Mouse (Mus musculus) E14TG2a.4 (cell line): Measurements from ENCODE around the gene Cebpg.
A peak's percentile ranks its signal among the peaks of the same experiment; 100 is the strongest.

ENCODE experiments used
- H3K27me3 ChIP-seq: 2 replicates; pipeline ENCODE4 v1.6.1; 2014; ENCODE audit warnings: low read length, control low read depth; ENCODE audit not compliant: insufficient read depth
- H3K36me3 ChIP-seq: 2 replicates; pipeline ENCODE4 v1.6.1; 2014; ENCODE audit warnings: low read length, control low read depth; ENCODE audit not compliant: insufficient read depth
- H3K4me1 ChIP-seq: replicated peaks from 2 replicates; pipeline ENCODE4 v1.6.1; 2014; ENCODE audit warnings: low read depth, low read length, control low read depth
- H3K4me3 ChIP-seq: replicated peaks from 2 replicates; pipeline ENCODE4 v1.5.1; 2014; ENCODE audit warnings: mild to moderate bottlenecking, low read length
- H3K9me3 ChIP-seq: 2 replicates; pipeline ENCODE4 v1.6.1; 2014; ENCODE audit warnings: low read length, control low read depth
- CTCF ChIP-seq: conservative IDR thresholded peaks from 2 replicates; pipeline ENCODE4 v1.5.1; 2014; ENCODE audit warnings: low read length
- NANOG ChIP-seq: IDR thresholded peaks from 2 replicates; pipeline ENCODE4 v1.6.1; 2014; ENCODE audit warnings: borderline replicate concordance, low read length, mixed read lengths
- POU5F1 ChIP-seq: IDR thresholded peaks from 2 replicates; pipeline ENCODE4 v1.6.1; 2014; ENCODE audit warnings: low read length, borderline replicate concordance

Gene Cebpg

DNA sequence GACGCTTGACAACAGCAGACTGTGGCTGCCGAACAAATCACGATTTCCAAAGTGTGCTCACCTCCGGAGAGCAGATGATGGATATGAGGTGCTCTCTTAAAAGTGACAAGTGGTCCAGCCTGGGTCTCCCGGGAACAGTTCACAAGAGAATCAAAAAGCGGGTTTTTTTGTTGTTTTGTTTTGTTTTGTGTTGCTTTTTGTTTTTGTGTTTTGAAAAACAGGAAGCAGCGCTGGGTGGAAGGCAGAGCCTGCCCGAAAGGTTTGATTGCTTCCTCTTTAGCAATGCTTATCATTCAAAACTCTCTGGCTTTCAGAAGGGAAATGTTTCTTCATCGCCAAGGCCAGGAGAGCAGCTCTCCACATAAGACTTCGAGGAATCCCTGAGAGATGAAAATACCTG is 626 bp upstream of the Cebpg start:
- Histone ChIP-seq H3K27me3 (no peaks in the 10 kb centered on the region), H3K9me3 (peaks cover 10% of the 10 kb centered on the region), H3K36me3 (peaks cover 7% of the 10 kb centered on the region; the same call in 1 of the 2 replicates), H3K4me1 (peaks cover 28% of the 10 kb centered on the region), H3K4me3 (peak overlapping the region; percentile 89)
- TF ChIP-seq CTCF (no peak), NANOG (no peak), POU5F1 (no peak)

GRCm38 (mm10) chr7:35055619-35056435 is 546 bp downstream of the Cebpg start:
- H3K4me3 ChIP-seq, result peak overlapping the region; percentile 89
- H3K4me1 ChIP-seq, result peaks cover 36% of the 10 kb centered on the region
- H3K36me3 ChIP-seq, result peaks cover 10% of the 10 kb centered on the region
- peaks cover 10% of the 10 kb centered on the region for H3K9me3 ChIP-seq
- TF ChIP-seq NANOG, result no peak
- no peaks in the 10 kb centered on the region for H3K27me3 ChIP-seq

GRCm38 (mm10) chr7:35054977-35055618 is 1.3 kb downstream of the Cebpg start:
- Histone ChIP-seq H3K4me3 (peak overlapping the region; percentile 89), H3K36me3 (peaks cover 18% of the 10 kb centered on the region), H3K4me1 (peaks cover 44% of the 10 kb centered on the region), H3K27me3 (no peaks in the 10 kb centered on the region), H3K9me3 (peaks cover 7% of the 10 kb centered on the region)
- no peak for TF ChIP-seq NANOG
- TF ChIP-seq CTCF, result no peak
- no peak for TF ChIP-seq POU5F1

DNA sequence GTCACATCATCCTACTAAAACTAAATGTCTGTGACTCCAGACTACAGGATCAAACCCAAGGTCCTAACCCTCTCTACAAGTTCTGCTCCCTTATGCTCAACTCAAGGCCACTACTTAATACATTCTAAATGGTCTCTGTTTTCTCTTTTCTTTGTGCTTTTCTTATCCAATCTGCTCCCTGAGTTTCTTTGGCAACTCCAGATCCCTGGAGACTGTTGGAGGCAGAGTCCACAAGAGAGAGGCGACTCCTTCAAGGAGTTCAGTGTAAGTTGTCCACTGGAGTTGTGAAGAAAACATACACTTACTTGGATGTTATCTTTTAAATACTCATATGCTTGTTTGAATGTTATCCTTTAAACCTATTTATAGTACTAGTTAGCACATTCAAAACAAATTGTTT is 2.1 kb downstream of the Cebpg start:
- H3K27me3 ChIP-seq, result no peaks in the 10 kb centered on the region
- TF ChIP-seq CTCF (no peak), NANOG (no peak), POU5F1 (no peak)
- peaks cover 26% of the 10 kb centered on the region for H3K36me3 ChIP-seq
- H3K4me1 ChIP-seq, result peaks cover 47% of the 10 kb centered on the region
- H3K4me3 ChIP-seq, result peak overlapping the region; percentile 89; the same call in 1 of the 2 replicates
- no peaks in the 10 kb centered on the region for H3K9me3 ChIP-seq

- Histone ChIP-seq H3K9me3 (no peaks in the 10 kb centered on the region), H3K27me3 (no peaks in the 10 kb centered on the region), H3K4me1 (peaks cover 47% of the 10 kb centered on the region), H3K36me3 (peaks cover 34% of the 10 kb centered on the region), H3K4me3 (no peak overlapping the region)
- no peak for TF ChIP-seq POU5F1
- TF ChIP-seq CTCF, result no peak
- no peak for TF ChIP-seq NANOG
Observed at GRCm38 (mm10) chr7:35053161-35053560, 3.2 kb downstream of the Cebpg start.

DNA sequence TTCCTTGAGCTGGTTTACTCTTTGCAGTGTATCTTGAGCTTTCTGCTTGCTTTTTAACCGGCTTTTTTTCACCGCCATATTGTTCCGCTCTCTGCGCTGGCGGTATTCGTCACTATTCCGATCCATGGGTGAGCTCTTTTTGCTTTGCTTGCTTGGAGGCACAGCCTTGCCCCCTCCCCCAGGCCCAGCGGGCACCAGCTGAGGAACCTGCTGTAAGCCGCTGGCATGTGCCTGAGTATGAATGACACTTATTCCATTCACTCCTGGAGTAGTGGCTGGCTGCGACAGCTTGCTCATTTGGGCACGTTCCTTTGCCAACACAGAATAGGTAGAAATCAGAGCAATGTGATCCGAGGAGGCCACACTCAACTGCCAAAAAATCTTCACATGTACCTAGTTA is 5.8 kb downstream of the Cebpg start:
- no peaks in the 10 kb centered on the region for H3K27me3 ChIP-seq
- no peak overlapping the region for H3K4me3 ChIP-seq
- H3K9me3 ChIP-seq, result no peaks in the 10 kb centered on the region
- H3K4me1 ChIP-seq, result peaks cover 41% of the 10 kb centered on the region
- peaks cover 60% of the 10 kb centered on the region for H3K36me3 ChIP-seq
- TF ChIP-seq NANOG, result no peak
- no peak for TF ChIP-seq CTCF
- no peak for TF ChIP-seq POU5F1

GRCm38 (mm10) chr7:35046091-35046490 is 10.3 kb downstream of the Cebpg start:
- Histone ChIP-seq H3K4me1 (peaks cover 28% of the 10 kb centered on the region), H3K4me3 (no peak overlapping the region), H3K27me3 (no peaks in the 10 kb centered on the region), H3K36me3 (peaks cover 95% of the 10 kb centered on the region), H3K9me3 (no peaks in the 10 kb centered on the region)
- TF ChIP-seq NANOG (no peak), CTCF (no peak), POU5F1 (no peak)

DNA sequence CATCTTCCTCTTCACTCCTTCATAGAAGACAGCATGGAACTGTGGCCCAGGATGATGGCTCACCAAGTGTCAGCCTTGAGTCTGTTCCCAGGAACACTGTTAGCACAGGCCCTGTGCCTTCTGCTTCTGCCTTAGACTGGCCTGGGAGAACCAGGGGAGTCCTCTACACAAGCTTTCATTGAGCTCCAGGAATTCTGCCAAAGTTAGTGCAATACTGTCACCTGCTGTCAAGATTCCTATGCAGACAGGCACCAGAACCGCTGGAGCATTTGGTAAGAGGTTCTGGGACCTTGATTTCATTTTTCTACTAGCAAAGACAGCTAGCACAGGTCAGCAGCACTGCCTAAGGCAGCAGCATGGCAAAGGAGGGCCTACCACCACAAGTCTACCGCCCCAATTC is 11.7 kb downstream of the Cebpg start:
- peaks cover 94% of the 10 kb centered on the region for H3K36me3 ChIP-seq
- no peak for TF ChIP-seq NANOG
- no peak for TF ChIP-seq POU5F1
- no peak for TF ChIP-seq CTCF
- no peaks in the 10 kb centered on the region for H3K9me3 ChIP-seq
- H3K27me3 ChIP-seq, result no peaks in the 10 kb centered on the region
- H3K4me3 ChIP-seq, result no peak overlapping the region
- H3K4me1 ChIP-seq, result peaks cover 17% of the 10 kb centered on the region
